Mouse (Mus musculus) hindbrain, embryonic 14.5 days (tissue): Measurements from ENCODE around the gene Mad1l1. TPM values are rescaled to one million over a fixed set of nuclear protein-coding genes. Genes with fewer than 3 reads are reported as not detected.

Experiments used
- ATAC-seq: fragments of 200-750 bp; cut with Nextera tagmentation; 2 replicates; pipeline ENCODE4 v1.8.0; 2017; ENCODE audit warnings: moderate number of reproducible peaks, mild to moderate bottlenecking, moderate TSS enrichment, moderate library complexity; ENCODE audit not compliant: low FRiP score
- DNase-seq: peaks from one replicate; pipeline ENCODE4 v3.0.0-alpha.2; 2015; ENCODE audit warnings: low spot score
- H3K27ac ChIP-seq: fragments of 300-500 bp; sonication (generic); 2 replicates; pipeline ENCODE4 v1.5.1; 2014; ENCODE audit warnings: mild to moderate bottlenecking, moderate library complexity
- H3K27me3 ChIP-seq: fragments of 300-500 bp; sonication (generic); 2 replicates; pipeline ENCODE4 v1.6.1; 2014; ENCODE audit warnings: mild to moderate bottlenecking, low read length, mixed read lengths; ENCODE audit not compliant: control insufficient read depth, insufficient read depth
- H3K36me3 ChIP-seq: fragments of 300-500 bp; sonication (generic); replicated peaks from 2 replicates; pipeline ENCODE4 v1.6.1; 2014; ENCODE audit not compliant: control insufficient read depth, insufficient read depth
- H3K4me1 ChIP-seq: fragments of 300-500 bp; sonication (generic); replicated peaks from 2 replicates; pipeline ENCODE4 v1.6.1; 2014; ENCODE audit warnings: antibody characterized with exemption, low read length, mixed read lengths; ENCODE audit not compliant: control insufficient read depth, insufficient read depth
- H3K4me2 ChIP-seq: fragments of 300-500 bp; sonication (generic); replicated peaks from 2 replicates; pipeline ENCODE4 v1.6.1; 2014; ENCODE audit warnings: mild to moderate bottlenecking, moderate library complexity
- H3K4me3 ChIP-seq: fragments of 300-500 bp; sonication (generic); replicated peaks from 2 replicates; pipeline ENCODE4 v1.5.1; 2014; ENCODE audit warnings: mild to moderate bottlenecking, low read length
- H3K9ac ChIP-seq: fragments of 300-500 bp; sonication (generic); 2 replicates; pipeline ENCODE4 v1.6.1; 2014
- H3K9me3 ChIP-seq: fragments of 300-500 bp; sonication (generic); 2 replicates; pipeline ENCODE4 v1.6.1; 2016; ENCODE audit warnings: low read length; ENCODE audit not compliant: control insufficient read depth
- WGBS: fragments of 180-500 bp; shearing (Covaris S2); extraction: QIAGEN DNeasy Blood & Tissue Kit; methylation state at CpG from one replicate; pipeline ENCODE4 v1.1.7; 2014; 5-methylcytosine and 5-hydroxymethylcytosine counted together
- polyA plus RNA-seq: library from polyadenylated mRNA; unstranded; fragments of >200 nt; fragmentation: Nextera tagmentation; extraction: Ambion mirVana; gene quantifications from 2 replicates; pipeline ENCODE4 v1.2.1, GENCODE M21; 2014

The Mad1l1 gene
- polyA plus RNA-seq, 1 experiment from 2014 or later: 28.3 TPM

DNA sequence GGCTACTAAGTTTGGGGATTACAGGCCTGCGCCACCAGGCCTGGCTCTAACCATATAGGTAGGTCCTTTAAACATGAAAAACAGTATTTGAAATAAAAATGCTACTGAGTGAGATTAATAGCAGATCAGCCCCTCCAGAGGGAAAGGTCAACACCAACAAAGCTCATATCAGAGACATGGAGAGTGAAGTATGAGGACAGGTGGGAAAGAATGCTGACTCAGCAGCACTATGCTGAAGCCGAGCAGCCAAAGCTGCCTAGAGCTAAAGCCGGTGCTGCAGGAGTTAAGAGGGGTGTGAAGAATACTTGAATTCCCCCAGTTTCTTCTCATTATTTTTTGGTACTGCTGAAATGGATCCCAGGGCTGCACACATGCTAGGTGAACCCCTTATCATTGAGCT lies 268.9 kb downstream of the Mad1l1 start:
- Histone ChIP-seq H3K4me2 (no peak overlapping the region), H3K4me3 (no peak overlapping the region), H3K27me3 (no peaks in the 10 kb centered on the region), H3K27ac (no peak overlapping the region), H3K9ac (no peak overlapping the region), H3K9me3 (no peaks in the 10 kb centered on the region), H3K4me1 (no peaks in the 10 kb centered on the region), H3K36me3 (no peaks in the 10 kb centered on the region)
- 79% methylated on average over 3 of the region's 3 CpGs for WGBS
- ATAC-seq (no peak), DNase-seq (no peak)

DNA sequence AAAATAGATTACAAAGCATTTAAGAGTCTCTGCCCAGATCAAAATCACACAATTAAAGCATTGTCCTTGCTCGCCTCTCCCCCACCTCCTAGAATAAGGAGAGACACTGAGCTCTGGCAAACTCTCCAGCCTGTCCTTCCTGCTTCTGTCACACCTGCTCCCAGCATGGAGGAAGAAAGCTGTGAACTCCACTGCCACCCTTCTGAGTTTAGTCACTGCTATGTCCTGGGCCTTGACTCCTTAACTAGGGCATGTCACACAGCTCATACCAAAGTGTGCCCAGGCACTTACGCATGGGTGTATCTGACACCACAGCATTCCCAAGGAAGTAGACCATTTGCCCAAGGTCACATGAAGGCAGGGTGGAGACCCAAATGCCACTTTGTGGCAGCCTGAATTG lies 275.9 kb downstream of the Mad1l1 start:
- 67% methylated on average over 2 of the region's 2 CpGs for WGBS
- Histone ChIP-seq H3K9me3 (no peaks in the 10 kb centered on the region), H3K27me3 (no peaks in the 10 kb centered on the region), H3K4me2 (no peak overlapping the region), H3K27ac (no peak overlapping the region), H3K36me3 (no peaks in the 10 kb centered on the region), H3K4me1 (0 out of 2 replicates have a peak, but pooled peaks cover 7% of the 10 kb centered on the region), H3K4me3 (no peak overlapping the region), H3K9ac (no peak overlapping the region)
- no peak for DNase-seq
- ATAC-seq: no peak

DNA sequence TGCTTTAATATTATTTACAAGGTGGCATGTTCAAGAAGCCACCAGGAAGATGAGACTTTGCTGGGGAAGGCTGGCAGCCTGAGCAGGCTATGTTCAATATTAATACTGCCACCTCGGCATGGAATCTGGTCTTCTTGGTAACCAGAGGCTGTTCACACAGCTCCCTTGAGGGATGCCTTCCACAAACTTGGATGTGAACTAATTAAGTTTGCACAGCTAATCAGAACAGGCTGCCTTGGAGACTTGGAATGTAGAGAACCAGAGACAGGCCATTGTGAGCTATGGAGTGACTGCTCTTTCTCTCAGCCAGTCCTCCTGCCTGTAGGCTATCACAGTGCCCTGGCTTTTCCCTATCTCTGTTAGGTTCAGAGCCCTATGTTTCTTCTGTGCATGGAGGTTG lies 278.4 kb downstream of the Mad1l1 start:
- no peak for DNase-seq
- Histone ChIP-seq H3K27me3 (no peaks in the 10 kb centered on the region), H3K4me1 (0 out of 2 replicates have a peak, but pooled peaks cover 7% of the 10 kb centered on the region), H3K9me3 (no peaks in the 10 kb centered on the region), H3K9ac (no peak overlapping the region), H3K27ac (no peak overlapping the region), H3K36me3 (no peaks in the 10 kb centered on the region), H3K4me2 (no peak overlapping the region), H3K4me3 (no peak overlapping the region)
- no peak for ATAC-seq
- 45% methylated on average over 1 of the region's 1 CpGs for WGBS

DNA sequence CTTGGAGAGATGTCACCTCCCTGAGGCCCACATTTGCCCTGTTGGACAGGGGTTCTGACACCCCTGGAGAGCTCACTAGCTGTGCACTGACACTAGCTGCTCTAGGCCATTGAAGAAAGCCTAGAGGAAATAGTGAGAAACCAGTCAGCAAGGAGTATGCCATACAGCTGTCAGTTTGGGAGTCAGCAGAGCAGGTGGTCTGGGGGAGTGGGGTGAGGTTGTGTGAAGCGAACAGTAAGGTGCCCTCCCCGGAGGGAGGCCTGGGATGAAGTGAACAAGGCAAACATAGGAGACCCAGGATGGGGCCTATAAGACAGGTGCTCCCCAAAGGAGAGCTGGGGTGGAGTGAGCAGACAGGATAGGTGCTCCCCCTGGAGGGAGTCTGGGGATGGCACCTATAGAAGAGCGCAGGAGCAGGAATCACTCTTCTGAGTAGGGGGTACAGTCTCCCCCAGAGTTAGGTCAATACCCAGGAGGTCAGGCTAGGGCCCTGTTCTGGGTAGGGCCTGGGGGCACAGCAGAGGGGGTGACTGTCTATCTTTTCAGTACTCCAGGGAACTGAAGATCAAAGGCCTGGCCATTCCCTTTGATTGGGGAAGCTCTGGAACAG lies 279.2 kb downstream of the Mad1l1 start:
- Histone ChIP-seq H3K9ac (no peak overlapping the region), H3K36me3 (no peaks in the 10 kb centered on the region), H3K4me1 (0 out of 2 replicates have a peak, but pooled peaks cover 7% of the 10 kb centered on the region), H3K27me3 (no peaks in the 10 kb centered on the region), H3K27ac (no peak overlapping the region), H3K4me2 (no peak overlapping the region), H3K4me3 (no peak overlapping the region), H3K9me3 (no peaks in the 10 kb centered on the region)
- WGBS: 74% methylated on average over 3 of the region's 3 CpGs
- DNase-seq (no peak), ATAC-seq (no peak)

DNA sequence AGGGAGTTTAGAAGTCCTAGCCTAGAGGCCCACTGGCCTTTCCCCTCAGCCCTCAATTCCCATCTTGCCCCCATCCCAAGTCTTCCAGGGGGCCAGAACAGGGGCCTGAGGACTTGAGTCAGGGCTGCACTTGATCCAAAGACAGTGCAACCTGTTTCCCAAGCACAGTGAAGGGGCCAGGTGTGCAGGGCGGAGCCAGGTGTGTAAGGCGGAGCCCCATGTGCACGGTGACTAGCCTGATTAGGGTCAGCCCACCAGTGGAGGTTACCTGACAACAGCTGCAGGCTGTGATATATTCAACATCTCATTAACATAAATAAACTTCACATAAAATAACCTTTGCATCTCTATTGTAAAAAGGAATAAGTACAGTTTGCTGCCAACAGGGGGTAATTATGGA lies 280.3 kb downstream of the Mad1l1 start:
- no peaks in the 10 kb centered on the region for H3K9me3 ChIP-seq
- H3K4me1 ChIP-seq: 0 out of 2 replicates have a peak, but pooled peaks cover 7% of the 10 kb centered on the region
- DNase-seq: no peak
- no peak for ATAC-seq
- no peak overlapping the region for H3K27ac ChIP-seq
- no peaks in the 10 kb centered on the region for H3K27me3 ChIP-seq
- 91% methylated on average over 3 of the region's 3 CpGs for WGBS
- no peaks in the 10 kb centered on the region for H3K36me3 ChIP-seq
- H3K9ac ChIP-seq: no peak overlapping the region
- no peak overlapping the region for H3K4me3 ChIP-seq
- H3K4me2 ChIP-seq: no peak overlapping the region

DNA sequence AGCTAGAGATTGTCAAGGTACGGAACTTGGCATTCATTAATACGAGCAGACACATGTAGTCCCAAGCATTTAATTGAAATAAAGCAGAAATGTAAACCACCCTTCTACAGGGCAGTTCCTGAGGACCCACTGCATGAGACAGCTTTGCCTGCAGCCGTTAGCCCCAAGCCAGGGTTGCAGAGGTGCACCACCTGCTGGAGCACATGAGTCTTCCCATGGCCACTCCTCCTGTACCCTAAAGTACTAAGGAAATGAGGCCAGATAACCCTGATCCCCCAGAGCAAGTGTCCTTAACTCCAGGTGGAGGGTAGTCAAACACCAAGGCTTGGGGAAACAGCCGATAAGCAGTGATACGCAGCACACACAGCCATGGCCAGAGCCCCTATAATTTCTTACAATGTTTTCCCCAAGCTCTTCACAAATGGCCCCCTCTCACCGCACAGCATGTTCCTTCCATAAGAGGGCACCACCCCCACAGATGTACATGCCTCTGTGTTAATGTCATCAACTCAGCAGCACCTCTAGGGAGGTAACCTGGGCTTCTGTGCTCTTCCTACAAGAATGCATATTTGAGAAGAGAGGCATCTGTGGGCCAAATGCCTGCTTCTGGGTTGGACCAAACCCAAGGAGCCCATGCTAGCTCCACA lies 283.6 kb downstream of the Mad1l1 start:
- 83% methylated on average over 6 of the region's 6 CpGs for WGBS
- no peak for DNase-seq

DNA sequence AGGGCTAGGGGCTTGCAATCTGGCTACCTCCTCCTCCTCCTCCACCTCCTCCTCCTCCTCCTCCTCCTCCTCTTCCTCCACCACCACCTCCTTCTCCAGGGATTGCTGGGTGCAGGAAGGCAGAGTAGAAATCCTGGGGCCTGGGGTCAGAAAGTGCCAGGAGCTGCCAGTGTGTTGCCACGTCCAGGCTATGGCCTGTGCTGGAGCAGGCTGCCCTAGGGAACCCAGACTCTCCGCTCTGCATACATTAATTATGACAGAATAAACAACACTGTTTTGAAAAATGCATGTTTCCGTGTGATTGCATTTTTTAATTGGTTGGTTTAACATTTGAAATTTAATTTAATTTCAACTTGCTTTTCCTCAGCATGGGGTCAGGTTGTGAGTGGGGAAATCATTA lies 285.7 kb downstream of the Mad1l1 start:
- DNase-seq (no peak), ATAC-seq (no peak)
- Histone ChIP-seq H3K27ac (no peak overlapping the region), H3K27me3 (no peaks in the 10 kb centered on the region), H3K9ac (no peak overlapping the region), H3K36me3 (no peaks in the 10 kb centered on the region), H3K4me2 (no peak overlapping the region), H3K4me3 (no peak overlapping the region), H3K4me1 (no peaks in the 10 kb centered on the region), H3K9me3 (no peaks in the 10 kb centered on the region)
- WGBS: 49% methylated on average over 3 of the region's 3 CpGs

More for the DNA sequence above, 283.6 kb downstream of the Mad1l1 start:
- ATAC-seq: no peak
- Histone ChIP-seq H3K9me3 (no peaks in the 10 kb centered on the region), H3K4me2 (no peak overlapping the region), H3K9ac (no peak overlapping the region), H3K4me3 (no peak overlapping the region), H3K27me3 (no peaks in the 10 kb centered on the region), H3K36me3 (no peaks in the 10 kb centered on the region), H3K4me1 (0 out of 2 replicates have a peak, but pooled peaks cover 5% of the 10 kb centered on the region), H3K27ac (no peak overlapping the region)

DNA sequence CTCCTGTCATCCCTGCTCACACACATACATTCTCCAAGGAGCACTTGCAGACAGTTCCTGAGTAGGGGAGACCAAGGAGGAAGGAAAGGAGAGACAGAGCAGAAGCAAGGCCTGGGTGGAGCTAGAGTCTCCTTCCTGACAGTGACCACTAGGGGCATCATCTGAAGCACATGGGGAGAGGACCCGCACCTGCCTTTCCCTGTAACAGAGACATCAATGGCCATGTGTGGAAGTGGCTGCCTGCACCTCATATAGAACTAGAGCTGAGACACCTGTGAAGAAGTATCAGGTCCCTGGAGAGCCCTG lies 286.4 kb downstream of the Mad1l1 start:
- H3K27me3 ChIP-seq: no peaks in the 10 kb centered on the region
- H3K4me3 ChIP-seq: no peak overlapping the region
- no peaks in the 10 kb centered on the region for H3K4me1 ChIP-seq
- no peaks in the 10 kb centered on the region for H3K36me3 ChIP-seq
- no peak overlapping the region for H3K27ac ChIP-seq
- H3K9me3 ChIP-seq: no peaks in the 10 kb centered on the region
- DNase-seq (no peak), ATAC-seq (no peak)
- 44% methylated on average over 1 of the region's 1 CpGs for WGBS
- H3K9ac ChIP-seq: no peak overlapping the region
- H3K4me2 ChIP-seq: no peak overlapping the region

DNA sequence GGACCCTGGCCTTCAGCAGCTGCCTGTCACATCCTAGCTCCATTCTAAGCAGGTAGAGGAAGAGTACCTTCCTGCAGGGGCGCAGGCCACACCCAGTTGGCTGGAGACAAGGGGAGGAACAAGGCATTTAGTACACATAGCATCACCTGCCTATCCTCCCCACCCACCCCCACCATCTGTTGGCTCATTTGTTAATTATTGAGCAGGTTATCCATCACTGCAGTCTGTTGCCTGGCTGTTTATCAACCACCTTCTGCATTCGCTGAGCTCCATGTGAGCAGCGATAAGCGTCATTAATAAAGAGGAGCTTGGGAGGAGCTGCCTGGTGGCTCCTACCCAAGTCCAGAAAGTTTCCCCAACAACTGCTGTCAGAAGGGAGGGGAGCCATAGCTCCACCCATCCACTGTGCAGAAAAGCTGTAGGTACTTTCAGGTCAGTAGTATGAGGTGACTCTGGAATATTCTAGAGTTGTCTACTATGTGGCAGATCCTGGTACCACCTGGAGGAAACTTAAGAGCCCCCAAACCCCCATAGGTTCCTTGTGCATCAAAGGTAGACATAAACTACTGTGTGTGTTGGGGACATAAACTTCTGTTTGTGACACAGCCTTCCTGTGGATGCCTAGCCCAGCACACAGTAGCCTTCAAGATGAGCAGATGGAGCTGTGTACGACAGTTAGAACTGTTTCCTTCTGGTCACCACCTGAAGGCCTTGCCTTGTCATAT lies 286.9 kb downstream of the Mad1l1 start:
- Histone ChIP-seq H3K36me3 (no peaks in the 10 kb centered on the region), H3K9me3 (no peaks in the 10 kb centered on the region), H3K4me1 (no peaks in the 10 kb centered on the region), H3K9ac (no peak overlapping the region), H3K4me2 (no peak overlapping the region), H3K27me3 (no peaks in the 10 kb centered on the region), H3K27ac (no peak overlapping the region), H3K4me3 (no peak overlapping the region)
- WGBS: 86% methylated on average over 5 of the region's 5 CpGs
- ATAC-seq (no peak), DNase-seq (no peak)
